Mouse (Mus musculus): ENCODE results near the gene Foxo6.

The Foxo6 gene

DNA sequence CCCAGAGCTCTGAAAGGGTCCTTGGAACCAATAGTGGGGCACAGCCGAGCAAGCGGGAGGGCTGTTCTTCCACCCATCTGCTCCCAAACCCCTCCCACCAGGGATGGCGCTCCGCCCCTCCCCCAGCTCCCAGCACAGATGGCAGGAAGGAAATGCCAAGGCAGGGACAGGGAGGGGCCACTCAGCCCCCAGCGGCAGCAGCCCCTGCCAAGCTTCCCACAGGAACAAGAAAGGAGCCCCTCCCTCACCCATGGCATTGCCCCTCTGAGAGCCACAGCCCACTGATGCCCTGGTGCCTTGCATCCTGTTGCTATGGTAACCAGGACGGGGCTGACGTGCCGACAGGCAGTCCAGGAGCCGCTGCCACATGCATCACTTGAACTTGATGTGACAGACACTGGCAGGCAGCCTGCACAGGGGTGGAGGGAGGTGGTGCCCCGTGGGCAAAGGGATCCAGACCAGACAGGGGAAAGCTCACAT, 44.3 kb downstream of the Foxo6 start:
- DNase-seq: peak; percentile 84

DNA sequence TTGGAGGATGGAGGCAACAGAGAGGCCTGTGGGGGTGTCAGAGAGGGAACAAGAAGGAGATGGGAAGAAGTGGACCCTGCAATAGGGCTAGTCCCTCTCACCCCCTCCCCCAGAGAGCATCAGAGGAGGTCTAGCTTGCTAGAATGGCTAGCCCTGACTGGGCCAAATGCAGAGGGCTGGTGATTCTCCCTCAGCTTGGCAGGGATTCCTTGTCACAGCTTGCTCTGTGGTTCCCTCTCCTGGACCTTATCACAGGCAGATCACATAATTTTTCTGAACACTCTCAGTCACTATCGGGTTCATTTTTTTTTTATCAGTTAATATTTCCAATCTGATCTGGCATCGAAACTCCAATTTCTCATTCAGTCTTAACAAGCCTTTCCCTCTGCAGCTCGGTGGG, 46.0 kb downstream of the Foxo6 start:
- DNase-seq: no peak

DNA sequence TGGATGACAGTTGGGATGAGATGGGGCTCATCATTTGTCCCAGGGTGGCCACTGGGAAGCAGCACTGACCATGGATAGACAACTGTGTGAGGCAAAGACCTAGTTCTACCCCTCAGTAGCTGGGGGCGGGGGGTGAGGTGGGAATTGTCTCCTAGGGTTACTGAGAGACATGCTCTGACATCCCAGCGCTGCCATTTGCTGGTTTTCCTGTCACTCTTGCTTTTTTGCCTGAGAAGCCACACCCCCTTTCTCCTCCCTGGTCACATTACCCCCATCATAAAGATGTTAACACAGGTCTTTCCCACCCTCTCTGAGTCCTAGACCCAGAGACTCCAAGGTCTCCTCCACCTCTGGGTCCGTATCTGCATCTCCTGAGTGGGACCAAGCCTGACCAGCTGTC, 47.7 kb downstream of the Foxo6 start:
- no peak for DNase-seq

DNA sequence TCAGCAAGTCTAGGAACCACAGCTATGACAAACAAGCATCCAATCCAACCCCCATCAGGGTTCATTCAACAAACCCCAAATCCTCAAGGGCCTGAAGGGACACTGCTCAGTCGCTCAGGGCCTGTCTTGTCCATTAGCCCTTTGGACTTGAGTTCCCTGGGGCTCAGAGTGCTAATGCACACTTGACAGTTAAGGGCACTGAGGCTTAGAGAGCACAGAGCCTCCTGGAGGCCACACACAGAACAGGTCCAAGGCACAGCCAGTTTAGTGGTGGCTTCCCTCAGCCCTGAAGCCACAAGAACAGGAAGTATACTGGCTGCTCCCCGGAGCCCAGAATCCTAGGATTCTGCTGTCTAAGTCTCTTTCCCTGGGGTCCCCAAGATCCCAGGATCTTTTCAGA, 53.9 kb downstream of the Foxo6 start:
- no peak for DNase-seq

DNA sequence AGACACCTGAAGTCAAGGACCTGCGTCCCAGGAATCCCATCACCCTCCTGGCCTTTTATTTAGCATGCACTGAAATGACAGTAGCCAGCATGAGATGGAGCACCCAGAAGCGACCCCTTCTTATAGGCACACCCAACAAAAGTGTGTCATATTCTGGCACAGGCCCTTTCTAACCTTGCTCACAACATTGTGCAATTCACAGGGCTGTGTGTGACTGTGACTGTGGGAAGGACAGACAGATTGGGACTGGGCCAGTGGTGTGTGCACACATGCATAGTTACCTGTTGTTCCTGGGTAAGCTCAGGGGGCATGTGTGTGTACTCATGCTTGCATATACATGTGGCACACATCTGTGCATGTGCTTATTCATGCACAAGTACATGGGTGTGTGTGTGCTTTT, 54.6 kb downstream of the Foxo6 start:
- DNase-seq: no peak

DNA sequence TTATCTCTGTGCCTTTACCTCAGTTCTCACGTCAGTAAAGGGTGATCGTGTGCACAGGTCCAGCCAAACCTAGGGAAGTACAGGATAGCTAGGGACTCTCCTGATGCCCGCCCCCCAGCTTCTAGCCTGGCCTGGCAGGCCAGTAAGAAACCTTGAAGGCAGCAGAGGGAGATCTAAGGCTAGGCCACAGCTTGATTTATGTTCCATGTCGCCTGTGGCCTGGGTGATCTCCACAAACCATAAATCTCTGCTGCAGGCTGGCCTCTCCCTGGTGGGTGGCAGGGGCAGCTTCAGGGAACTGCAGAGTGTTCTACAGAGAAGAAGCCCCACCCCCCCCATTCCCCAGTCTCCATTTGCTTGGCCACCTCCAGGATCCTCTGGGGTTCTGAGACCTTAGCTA, 55.2 kb downstream of the Foxo6 start:
- no peak for DNase-seq

DNA sequence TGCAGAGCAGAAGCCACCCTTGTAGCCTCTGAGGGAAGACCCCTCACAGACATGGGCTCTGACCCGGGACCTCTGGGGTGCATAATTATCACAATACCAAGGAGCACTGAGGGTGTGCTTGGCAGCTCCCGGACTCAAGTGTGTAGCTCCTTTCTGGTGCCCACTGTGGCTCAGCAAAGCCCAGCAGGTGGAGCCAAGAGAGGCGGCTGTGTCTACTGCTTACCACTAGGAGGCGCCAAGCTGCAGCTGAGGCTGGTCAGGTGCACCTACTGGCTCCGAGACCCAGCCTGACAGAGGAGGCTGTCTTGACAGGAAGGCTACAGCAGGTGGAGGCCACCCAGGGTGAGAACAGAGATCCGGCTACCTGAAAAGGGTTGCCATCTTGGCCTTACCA, 56.9 kb downstream of the Foxo6 start:
- peak; percentile 69 for DNase-seq

DNA sequence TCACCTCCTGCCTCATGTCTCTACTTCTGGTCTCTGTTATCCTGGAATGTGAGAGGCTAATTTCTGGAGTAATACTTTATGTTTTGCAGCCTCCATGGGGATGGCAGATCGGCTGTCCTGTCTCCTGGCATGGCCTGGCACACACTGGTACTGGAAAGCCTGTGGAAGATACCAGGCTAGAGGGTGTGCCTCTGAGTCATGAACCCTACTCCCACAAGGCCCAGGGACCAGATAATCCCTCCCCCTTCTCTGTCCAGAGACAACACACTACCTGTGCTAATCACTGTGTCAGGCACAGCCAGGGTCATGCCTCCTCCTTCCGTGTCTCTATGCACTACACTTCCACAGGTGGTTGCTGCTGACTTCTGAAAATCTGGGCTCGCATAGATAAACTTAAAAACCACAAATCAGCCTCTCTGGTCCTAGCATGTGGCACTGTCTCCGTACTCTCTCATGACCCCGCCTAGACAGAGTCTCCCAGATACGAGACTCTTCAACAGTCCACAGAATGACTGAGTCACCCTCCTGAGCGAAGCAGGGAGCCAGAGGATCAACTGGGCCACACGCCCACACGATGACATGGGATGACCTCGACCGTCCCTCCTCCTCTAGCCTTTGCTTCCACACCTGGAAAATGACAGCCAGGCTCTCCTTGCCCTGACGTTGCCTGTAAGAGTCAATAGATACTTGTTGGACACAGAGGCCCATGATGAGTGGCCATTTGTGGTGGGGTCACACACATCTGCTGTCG, 57.5 kb downstream of the Foxo6 start:
- no peak for DNase-seq

DNA sequence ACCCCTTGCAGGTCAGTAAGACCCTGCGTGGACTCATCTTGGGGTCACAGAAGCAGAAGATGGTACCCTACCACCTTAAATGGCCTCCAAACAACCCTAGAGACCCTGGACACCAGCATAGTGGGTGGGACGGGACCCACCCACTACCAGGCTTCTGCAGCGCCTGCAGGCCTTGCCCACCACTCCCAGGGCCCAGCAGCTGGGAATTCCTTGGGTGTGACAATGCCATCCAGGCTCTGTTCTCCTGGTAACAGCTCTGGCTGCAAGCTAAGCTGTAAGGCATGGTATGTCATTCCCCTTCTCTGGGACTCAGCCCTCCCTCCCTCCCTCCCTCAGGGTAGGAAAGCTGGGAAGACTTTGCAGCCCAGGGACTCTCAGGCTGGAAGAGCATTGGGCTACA, 58.5 kb downstream of the Foxo6 start:
- DNase-seq: no peak

DNA sequence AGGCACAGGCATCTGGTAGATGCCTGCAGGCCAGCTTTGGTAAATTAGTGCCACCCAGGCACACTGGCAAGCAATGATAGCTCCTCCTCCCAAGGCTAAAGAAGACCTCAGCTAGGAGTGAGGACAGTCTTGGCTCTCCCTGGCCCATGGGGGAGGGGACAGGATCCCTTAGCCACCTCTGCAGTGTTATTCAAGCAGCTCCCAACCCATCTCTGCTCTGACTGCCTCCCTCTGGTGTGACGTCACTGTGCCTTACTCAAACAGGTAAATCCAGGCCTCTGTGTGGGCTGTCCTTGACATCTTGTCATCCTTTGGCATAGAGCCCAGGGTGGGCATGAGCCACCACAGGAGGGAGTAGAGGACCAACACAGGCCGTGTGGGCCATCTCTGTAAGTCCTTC, 59.9 kb downstream of the Foxo6 start:
- no peak for DNase-seq

DNA sequence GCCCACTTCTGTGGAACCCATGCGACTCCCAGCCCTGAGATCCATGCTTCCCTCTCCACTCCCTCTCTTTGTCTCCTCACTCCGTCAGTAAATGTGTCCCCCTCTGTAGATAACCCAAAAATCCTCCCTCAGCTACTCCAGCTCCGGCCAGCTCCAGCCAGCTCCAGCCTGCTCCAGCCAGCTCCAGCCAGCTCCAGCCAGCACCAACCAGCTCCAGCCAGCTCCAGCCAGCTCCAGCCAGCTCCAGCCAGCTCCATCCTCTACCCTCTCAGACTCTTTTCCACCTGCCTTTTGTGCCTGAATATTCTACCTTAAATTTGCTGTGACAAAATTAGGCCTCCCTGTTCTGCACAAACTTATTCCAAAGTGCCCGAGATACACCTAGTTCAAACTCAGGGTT, 60.5 kb downstream of the Foxo6 start:
- no peak for DNase-seq

DNA sequence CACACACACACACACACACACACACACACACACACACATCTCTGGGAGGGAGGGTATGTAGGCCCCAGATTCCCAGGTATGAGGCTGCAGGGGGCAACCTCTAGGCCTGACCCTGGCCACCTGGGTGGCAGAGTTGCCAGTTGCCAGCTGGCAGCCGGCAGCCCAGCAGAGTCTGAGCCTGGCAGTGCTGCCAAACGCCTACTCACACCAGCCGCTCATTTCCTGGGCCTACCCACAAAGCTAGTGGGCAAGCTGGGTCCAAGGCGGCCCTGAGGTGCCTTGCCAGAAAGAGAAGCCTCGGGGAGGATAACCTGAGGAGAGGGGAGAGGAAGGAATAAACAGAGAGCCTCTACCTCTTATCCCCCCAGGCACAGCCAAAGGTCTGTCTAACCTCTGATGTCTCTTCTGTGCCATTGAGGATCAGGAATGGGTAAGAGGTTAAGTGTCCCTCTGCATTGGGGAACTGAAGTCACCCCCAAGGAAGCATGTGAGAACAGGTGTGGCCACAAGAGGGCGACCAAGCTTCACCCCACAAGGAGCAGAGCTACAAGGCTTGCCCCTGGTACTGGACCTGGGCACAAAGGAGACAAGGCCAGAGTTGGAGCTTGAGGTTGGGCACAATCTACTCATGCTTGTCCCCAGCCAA, 61.9 kb downstream of the Foxo6 start:
- peak; percentile 67 for DNase-seq

DNA sequence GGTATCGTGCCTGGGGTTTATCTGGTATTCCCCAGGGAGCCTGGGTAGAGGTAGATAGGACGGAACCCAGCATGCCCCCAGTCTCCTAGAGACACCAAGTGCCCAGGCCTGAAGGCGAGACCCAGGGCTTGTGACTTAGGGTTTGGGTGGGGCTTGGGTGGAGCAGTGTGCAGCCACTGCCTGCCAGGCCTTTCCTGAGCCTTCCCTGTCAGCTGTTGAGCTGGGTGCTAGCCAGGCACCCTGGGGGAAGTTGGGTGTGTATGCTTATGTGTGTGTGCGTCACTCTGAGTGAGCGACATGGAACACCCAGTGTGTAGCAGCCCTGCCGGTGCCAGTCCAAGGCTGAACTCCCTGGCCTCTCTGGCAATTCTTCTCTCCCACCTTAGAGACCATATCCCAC, 63.3 kb downstream of the Foxo6 start:
- no peak for DNase-seq

DNA sequence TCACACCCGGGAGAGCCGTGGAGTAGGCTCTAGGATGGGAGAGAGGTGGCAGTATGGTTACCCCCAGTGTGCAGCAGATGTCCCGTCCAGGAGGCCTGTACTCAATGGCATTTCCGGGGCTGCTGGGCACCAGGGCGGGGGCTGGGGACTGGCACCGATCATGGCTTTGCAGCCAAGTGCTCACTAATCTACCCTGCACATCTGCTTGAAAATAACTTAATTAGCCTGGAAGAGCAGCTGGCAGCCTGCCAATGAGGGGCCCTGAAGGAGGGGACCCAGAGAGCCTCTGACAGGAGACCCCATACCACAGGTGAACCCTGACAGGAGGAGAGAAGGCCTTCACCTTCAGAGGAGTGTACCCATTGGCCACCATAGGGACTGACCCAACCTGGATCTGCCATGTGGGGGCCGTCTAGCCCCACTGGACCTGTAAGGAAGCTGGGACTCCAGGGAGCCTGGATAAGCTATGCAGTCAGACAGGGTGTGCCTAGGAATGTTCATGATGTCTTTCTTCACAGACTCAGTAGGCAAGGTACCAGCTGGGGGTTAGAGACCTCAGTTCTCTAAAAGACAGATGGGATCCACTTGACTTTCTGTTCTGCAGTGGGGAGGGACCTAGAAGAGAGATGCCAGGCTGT, 63.9 kb downstream of the Foxo6 start:
- no peak for DNase-seq

DNA sequence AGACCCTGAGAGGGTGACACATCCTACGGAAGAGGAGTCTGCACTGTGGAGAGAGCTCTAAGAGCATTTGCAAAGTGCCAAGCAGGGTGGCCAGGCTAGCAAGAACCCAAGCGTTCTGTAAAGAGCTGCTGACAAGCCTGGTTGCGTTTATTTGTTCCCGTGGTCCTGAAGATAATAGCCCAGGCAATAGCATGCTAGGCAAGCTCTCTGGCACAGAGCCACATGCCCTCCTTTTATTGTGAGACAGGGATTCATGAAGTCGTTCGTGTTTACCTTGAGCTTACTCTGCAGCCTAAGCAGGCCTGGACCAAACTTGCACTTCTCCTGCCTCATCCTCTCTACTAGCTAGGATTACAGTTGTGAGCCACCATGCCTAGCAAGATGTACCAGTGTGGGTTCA, 65.4 kb downstream of the Foxo6 start:
- no peak for DNase-seq

DNA sequence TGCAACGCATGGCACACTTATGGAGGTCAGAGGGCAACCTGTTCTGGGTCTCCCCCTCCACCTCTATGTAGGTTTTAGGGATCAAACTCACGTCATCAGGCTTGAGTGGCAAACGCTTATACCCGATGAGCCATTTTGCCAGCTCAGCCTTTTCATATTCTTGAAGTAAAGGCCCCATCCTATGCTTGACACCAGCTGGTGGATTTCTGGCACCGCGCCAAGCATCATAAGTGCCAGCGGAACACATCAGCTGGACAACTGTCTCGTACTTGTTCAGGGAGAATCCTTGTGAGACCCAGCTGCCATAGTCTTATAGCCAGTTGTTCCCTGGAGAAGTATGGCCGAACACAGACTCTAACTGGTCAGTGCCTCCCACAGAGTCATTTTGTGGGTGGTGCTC, 68.3 kb downstream of the Foxo6 start:
- peak; percentile 50 for DNase-seq

Measured in right cerebral cortex, postnatal 14 days (tissue).